Mouse (Mus musculus) embryonic fibroblast, embryonic 13.5 days (primary cell): ENCODE results near the gene Acp2. TPM values are rescaled to one million over a fixed set of nuclear protein-coding genes. Genes with fewer than 3 reads are reported as not detected.
A peak's percentile ranks its signal among the peaks of the same experiment; 100 is the strongest.

Experiments used
- H3K27ac ChIP-seq: 2 replicates; pipeline ENCODE4 v1.5.1; 2012; ENCODE audit warnings: low read length, control low read depth, inconsistent platforms; ENCODE audit not compliant: insufficient read depth
- H3K4me1 ChIP-seq: 2 replicates; pipeline ENCODE4 v1.6.1; 2011; ENCODE audit warnings: low read length; ENCODE audit not compliant: control insufficient read depth, insufficient read depth
- H3K4me3 ChIP-seq: 2 replicates; pipeline ENCODE4 v1.5.1; 2011; ENCODE audit warnings: mild to moderate bottlenecking, control low read depth, low read length; ENCODE audit not compliant: insufficient read depth
- CTCF ChIP-seq: IDR thresholded peaks from 2 replicates; pipeline ENCODE4 v1.5.1; 2011; ENCODE audit warnings: mild to moderate bottlenecking, control low read depth, low read length, moderate library complexity, borderline replicate concordance; ENCODE audit not compliant: insufficient read depth
- POLR2A ChIP-seq: IDR thresholded peaks from 2 replicates; pipeline ENCODE4 v1.6.1; 2011; ENCODE audit warnings: low read depth, mild to moderate bottlenecking, control low read depth, low read length, moderate library complexity
- polyA plus RNA-seq: library from polyadenylated mRNA; stranded (reverse); fragments of >200 nt; gene quantifications from 2 replicates; pipeline ENCODE4 v1.2.4, GENCODE M21; 2011; ENCODE audit warnings: low read depth; ENCODE audit not compliant: missing spikeins, insufficient read length

Acp2 gene
- 51.2 and 54.9 TPM in 2 replicates for polyA plus RNA-seq

- TF ChIP-seq CTCF: no peak
- TF ChIP-seq POLR2A: peak; percentile 95
- peak within 1 kb of the TSS; percentile 73 for H3K27ac ChIP-seq
- H3K4me3 ChIP-seq: peak within 1 kb of the TSS; percentile 63
- H3K4me1 ChIP-seq: no peaks in the 10 kb centered on the region; the same call in 1 of the 2 replicates
Measured at GRCm38 (mm10) chr2:91202222-91202971, at the start of gene Acp2, which contains the start of gene Nr1h3. Gene Acp2 (plus strand): TSS chr2:91202885. Gene Nr1h3 (minus strand): TSS chr2:91202834.

GRCm38 (mm10) chr2:91152885-91153377 lies 49.8 kb upstream of the Acp2 start:
- H3K27ac ChIP-seq: no peak overlapping the region
- no peak overlapping the region for H3K4me3 ChIP-seq
- no peaks in the 10 kb centered on the region; the same call in 1 of the 2 replicates for H3K4me1 ChIP-seq
- no peak for TF ChIP-seq POLR2A
- no peak for TF ChIP-seq CTCF

- no peak overlapping the region for H3K4me3 ChIP-seq
- no peak overlapping the region for H3K27ac ChIP-seq
- no peaks in the 10 kb centered on the region; the same call in 1 of the 2 replicates for H3K4me1 ChIP-seq
- TF ChIP-seq CTCF: no peak
- TF ChIP-seq POLR2A: no peak
Measured at GRCm38 (mm10) chr2:91154091-91154490, 48.6 kb upstream of the Acp2 start.

- H3K4me3 ChIP-seq: no peak overlapping the region
- H3K4me1 ChIP-seq: no peaks in the 10 kb centered on the region; the same call in 1 of the 2 replicates
- H3K27ac ChIP-seq: peak overlapping the region; percentile 47; the same call in 1 of the 2 replicates
- TF ChIP-seq POLR2A (no peak), CTCF (no peak)
Measured at GRCm38 (mm10) chr2:91157002-91157752, 45.5 kb upstream of the Acp2 start.

GRCm38 (mm10) chr2:91160591-91160990 lies 42.1 kb upstream of the Acp2 start:
- Histone ChIP-seq H3K4me1 (no peaks in the 10 kb centered on the region; the same call in 1 of the 2 replicates), H3K4me3 (no peak overlapping the region), H3K27ac (no peak overlapping the region)
- TF ChIP-seq POLR2A (no peak), CTCF (no peak)

- H3K4me1 ChIP-seq: no peaks in the 10 kb centered on the region
- no peak for TF ChIP-seq CTCF
- no peak for TF ChIP-seq POLR2A
- H3K4me3 ChIP-seq: no peak overlapping the region
- no peak overlapping the region for H3K27ac ChIP-seq
Measured at GRCm38 (mm10) chr2:91162952-91163351, 39.7 kb upstream of the Acp2 start.

GRCm38 (mm10) chr2:91163532-91163931 lies 39.2 kb upstream of the Acp2 start:
- no peak overlapping the region for H3K27ac ChIP-seq
- TF ChIP-seq POLR2A (no peak), CTCF (no peak)

GRCm38 (mm10) chr2:91164991-91165390 lies 37.7 kb upstream of the Acp2 start:
- no peaks in the 10 kb centered on the region for H3K4me1 ChIP-seq
- no peak overlapping the region for H3K27ac ChIP-seq
- TF ChIP-seq CTCF: no peak
- no peak for TF ChIP-seq POLR2A

More at GRCm38 (mm10) chr2:91163532-91163931, 39.2 kb upstream of the Acp2 start:
- Histone ChIP-seq H3K4me3 (no peak overlapping the region), H3K4me1 (no peaks in the 10 kb centered on the region)

GRCm38 (mm10) chr2:91167629-91168028 lies 35.1 kb upstream of the Acp2 start:
- TF ChIP-seq CTCF: no peak
- TF ChIP-seq POLR2A: no peak
- Histone ChIP-seq H3K4me3 (no peak overlapping the region), H3K27ac (no peak overlapping the region), H3K4me1 (no peaks in the 10 kb centered on the region)

More at GRCm38 (mm10) chr2:91164991-91165390, 37.7 kb upstream of the Acp2 start:
- no peak overlapping the region for H3K4me3 ChIP-seq
